Mouse (Mus musculus): ENCODE measurements around the gene Ticrr. TPM values are rescaled to one million over a fixed set of nuclear protein-coding genes. Genes with fewer than 3 reads are reported as not detected.
A peak's percentile ranks its signal among the peaks of the same experiment; 100 is the strongest.

Ticrr gene
- polyA plus RNA-seq, 1 experiment from 2014 or later, result 9.3 TPM

DNA sequence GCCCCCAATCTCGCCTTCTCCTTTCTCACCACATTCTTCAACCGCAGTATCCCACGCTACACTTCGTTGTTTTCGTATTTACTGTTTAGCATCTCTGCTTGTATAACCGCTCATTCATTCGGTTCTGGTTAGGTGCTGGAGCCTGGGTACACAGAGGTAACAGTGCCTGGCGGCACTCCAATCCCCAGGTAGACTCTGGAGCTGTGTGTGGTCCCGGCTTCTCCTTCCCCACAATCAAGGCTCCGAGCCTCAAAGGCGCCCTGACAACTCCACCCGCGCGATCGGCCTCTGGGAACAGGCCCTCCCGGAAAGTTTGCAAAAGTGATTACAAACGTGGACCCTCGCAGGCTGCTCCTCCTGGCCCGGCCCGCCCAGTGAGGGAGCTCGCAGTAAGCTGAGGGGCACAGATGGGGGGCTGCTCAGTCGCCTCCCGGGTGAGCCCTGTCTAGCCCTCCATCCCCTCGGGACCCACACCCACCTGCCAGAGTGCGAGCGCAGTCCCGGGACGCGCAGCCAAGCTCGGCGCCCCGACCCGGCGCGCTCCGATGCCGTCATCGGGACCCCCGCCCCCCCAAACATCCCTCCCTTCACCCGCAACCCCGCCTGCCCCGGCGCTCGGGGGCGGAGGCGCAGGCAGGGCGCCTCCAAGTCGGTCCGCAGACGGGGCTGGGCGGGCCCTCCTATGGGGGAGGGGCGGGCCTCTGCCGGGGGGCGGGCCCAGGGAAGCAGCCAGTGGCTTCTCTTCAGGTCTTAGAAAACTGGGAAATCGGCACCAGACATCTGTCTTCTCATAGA, 55.4 kb downstream of the Ticrr start, which contains the start of gene Kif7:
Kif7 (minus strand) TSS at position 534 of the 795 bp plus-strand sequence.
- peak; percentile 98 for ATAC-seq (ENCODE audit: low read depth)
- Histone ChIP-seq H3K27me3 (ENCODE audit: control insufficient read depth, insufficient read depth, low read depth, low read length) (peaks cover 5% of the 10 kb centered on the region; the same call in 1 of the 2 replicates), H3K4me1 (replicated peaks; ENCODE audit: control insufficient read depth, insufficient read depth, low read length) (peaks cover 4% of the 10 kb centered on the region; the same call in 1 of the 2 replicates), H3K4me3 (ENCODE audit: low read length) (peak within 1 kb of the TSS; percentile 80), H3K9ac (ENCODE audit: low read length) (peak within 1 kb of the TSS; percentile 81), H3K27ac (ENCODE audit: low read length) (no peak within 1 kb of the TSS; the same call in 1 of the 2 replicates), H3K4me2 (ENCODE audit: low read depth, low read length) (peak within 1 kb of the TSS; percentile 65), H3K36me3 (ENCODE audit: control insufficient read depth, insufficient read depth, low read length) (no peaks in the 10 kb centered on the region), H3K9me3 (ENCODE audit: control insufficient read depth, low read length) (no peaks in the 10 kb centered on the region)
- under 1% methylated on average over 39 of the region's 55 CpGs for WGBS

GRCm38 (mm10) chr7:79721386-79721977, 61.5 kb downstream of the Ticrr start:
- WGBS, result under 1% methylated on average over 48 of the region's 48 CpGs
- Histone ChIP-seq H3K27me3 (ENCODE audit: control insufficient read depth, insufficient read depth, low read depth, low read length) (peaks cover 8% of the 10 kb centered on the region; the same call in 1 of the 2 replicates), H3K4me3 (ENCODE audit: low read length) (peak overlapping the region; percentile 65), H3K27ac (ENCODE audit: low read length) (peak overlapping the region; percentile 15; the same call in 1 of the 2 replicates), H3K4me1 (replicated peaks; ENCODE audit: control insufficient read depth, insufficient read depth, low read length) (peaks cover 8% of the 10 kb centered on the region; the same call in 1 of the 2 replicates), H3K4me2 (ENCODE audit: low read depth, low read length) (peak overlapping the region; percentile 91), H3K36me3 (ENCODE audit: control insufficient read depth, insufficient read depth, low read length) (no peaks in the 10 kb centered on the region), H3K9ac (ENCODE audit: low read length) (peak overlapping the region; percentile 82), H3K9me3 (ENCODE audit: control insufficient read depth, low read length) (no peaks in the 10 kb centered on the region)
- ATAC-seq (ENCODE audit: low read depth), result peak; percentile 82

DNA sequence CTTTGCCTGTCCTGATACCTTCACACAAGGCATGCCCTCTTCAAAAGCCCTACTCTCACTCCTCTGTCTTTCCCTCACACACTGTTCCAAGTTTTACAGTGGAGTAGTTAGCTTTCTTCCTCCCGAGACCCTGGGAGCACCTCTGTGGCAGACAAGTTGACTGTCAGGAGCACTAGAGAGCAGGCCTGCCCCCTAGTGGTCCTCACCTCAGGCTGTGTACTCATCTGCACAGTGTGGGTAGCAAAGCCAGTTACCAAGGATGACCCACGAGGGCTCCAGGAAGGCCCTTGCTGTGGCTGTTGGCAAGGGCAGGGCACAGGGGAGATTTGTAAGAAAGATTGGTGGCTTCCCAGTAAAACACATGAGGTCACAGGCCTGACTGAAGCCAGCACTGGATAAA, 67.1 kb downstream of the Ticrr start:
- Histone ChIP-seq H3K27ac (ENCODE audit: low read length) (no peak overlapping the region), H3K9ac (ENCODE audit: low read length) (no peak overlapping the region), H3K4me1 (replicated peaks; ENCODE audit: control insufficient read depth, insufficient read depth, low read length) (no peaks in the 10 kb centered on the region), H3K9me3 (ENCODE audit: control insufficient read depth, low read length) (no peaks in the 10 kb centered on the region), H3K4me2 (ENCODE audit: low read depth, low read length) (no peak overlapping the region), H3K4me3 (ENCODE audit: low read length) (no peak overlapping the region), H3K36me3 (ENCODE audit: control insufficient read depth, insufficient read depth, low read length) (no peaks in the 10 kb centered on the region), H3K27me3 (ENCODE audit: control insufficient read depth, insufficient read depth, low read depth, low read length) (peaks cover 5% of the 10 kb centered on the region; the same call in 1 of the 2 replicates)
- WGBS, result 6% methylated on average over 2 of the region's 2 CpGs
- ATAC-seq (ENCODE audit: low read depth), result 0 out of 2 replicates have a peak, but pooled peaks have one; percentile 41

GRCm38 (mm10) chr7:79728219-79728618, 68.2 kb downstream of the Ticrr start:
- Histone ChIP-seq H3K9ac (ENCODE audit: low read length) (no peak overlapping the region), H3K4me1 (replicated peaks; ENCODE audit: control insufficient read depth, insufficient read depth, low read length) (no peaks in the 10 kb centered on the region), H3K9me3 (ENCODE audit: control insufficient read depth, low read length) (no peaks in the 10 kb centered on the region), H3K27ac (ENCODE audit: low read length) (no peak overlapping the region), H3K4me3 (ENCODE audit: low read length) (no peak overlapping the region), H3K27me3 (ENCODE audit: control insufficient read depth, insufficient read depth, low read depth, low read length) (no peaks in the 10 kb centered on the region), H3K36me3 (ENCODE audit: control insufficient read depth, insufficient read depth, low read length) (no peaks in the 10 kb centered on the region), H3K4me2 (ENCODE audit: low read depth, low read length) (no peak overlapping the region)
- peak; percentile 56 for ATAC-seq (ENCODE audit: low read depth)
- 31% methylated on average over 6 of the region's 6 CpGs for WGBS

DNA sequence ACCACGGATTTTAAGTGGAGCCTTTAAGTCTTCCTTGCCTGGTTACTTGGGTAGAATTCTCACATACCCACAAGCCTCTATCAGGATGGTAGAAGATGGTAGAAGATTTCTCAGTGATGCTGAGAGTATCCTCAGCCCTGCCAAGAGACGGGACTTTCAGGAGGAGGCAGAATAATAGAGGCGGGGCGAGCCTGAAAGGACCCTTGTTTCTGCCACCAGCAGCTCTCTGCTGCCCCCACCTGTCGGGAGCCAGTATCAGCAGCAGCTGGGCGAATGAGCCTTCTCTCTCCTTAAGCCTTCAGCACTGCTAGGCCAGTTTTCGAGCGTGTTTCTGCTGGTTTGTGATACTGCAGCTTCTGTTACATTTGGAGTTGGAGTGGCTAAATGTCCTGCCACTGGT, 69.2 kb downstream of the Ticrr start:
- no peak overlapping the region for H3K4me3 ChIP-seq (ENCODE audit: low read length)
- no peak overlapping the region for H3K9ac ChIP-seq (ENCODE audit: low read length)
- no peaks in the 10 kb centered on the region for H3K36me3 ChIP-seq (ENCODE audit: control insufficient read depth, insufficient read depth, low read length)
- no peak overlapping the region for H3K27ac ChIP-seq (ENCODE audit: low read length)
- H3K4me2 ChIP-seq (ENCODE audit: low read depth, low read length), result no peak overlapping the region
- no peaks in the 10 kb centered on the region for H3K27me3 ChIP-seq (ENCODE audit: control insufficient read depth, insufficient read depth, low read depth, low read length)
- peak; percentile 41; the same call in 1 of the 2 replicates for ATAC-seq (ENCODE audit: low read depth)
- no peaks in the 10 kb centered on the region for H3K9me3 ChIP-seq (ENCODE audit: control insufficient read depth, low read length)
- WGBS, result 5% methylated on average over 8 of the region's 8 CpGs
- H3K4me1 ChIP-seq (replicated peaks; ENCODE audit: control insufficient read depth, insufficient read depth, low read length), result no peaks in the 10 kb centered on the region

GRCm38 (mm10) chr7:79729743-79730370, 69.9 kb downstream of the Ticrr start:
- Histone ChIP-seq H3K4me2 (ENCODE audit: low read depth, low read length) (no peak overlapping the region), H3K9ac (ENCODE audit: low read length) (no peak overlapping the region), H3K27me3 (ENCODE audit: control insufficient read depth, insufficient read depth, low read depth, low read length) (no peaks in the 10 kb centered on the region), H3K4me3 (ENCODE audit: low read length) (no peak overlapping the region), H3K4me1 (replicated peaks; ENCODE audit: control insufficient read depth, insufficient read depth, low read length) (no peaks in the 10 kb centered on the region), H3K36me3 (ENCODE audit: control insufficient read depth, insufficient read depth, low read length) (no peaks in the 10 kb centered on the region), H3K27ac (ENCODE audit: low read length) (no peak overlapping the region), H3K9me3 (ENCODE audit: control insufficient read depth, low read length) (no peaks in the 10 kb centered on the region)
- no peak for ATAC-seq (ENCODE audit: low read depth)
- 50% methylated on average over 11 of the region's 11 CpGs for WGBS

DNA sequence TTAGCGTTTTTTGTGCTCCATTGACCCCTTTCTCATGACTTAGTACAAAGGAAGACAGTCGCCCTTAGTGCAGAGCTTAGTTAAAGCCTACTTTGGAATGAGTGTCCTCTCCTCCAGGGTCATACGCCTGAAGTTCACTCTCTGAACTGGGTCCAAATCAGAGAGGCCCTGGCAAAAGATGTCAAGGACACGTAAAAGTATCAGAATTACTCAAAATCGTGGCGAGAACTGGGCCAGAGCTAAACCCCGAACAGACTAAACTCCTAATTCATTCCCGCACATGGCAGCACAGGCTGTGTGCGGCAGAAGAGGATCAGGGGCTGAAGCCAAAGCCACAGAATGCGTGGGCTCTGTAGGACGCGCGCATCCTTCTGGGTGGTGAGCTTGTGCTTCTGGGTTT, 71.4 kb downstream of the Ticrr start:
- H3K9me3 ChIP-seq (ENCODE audit: control insufficient read depth, low read length), result no peaks in the 10 kb centered on the region
- ATAC-seq (ENCODE audit: low read depth), result no peak
- no peaks in the 10 kb centered on the region for H3K4me1 ChIP-seq (replicated peaks; ENCODE audit: control insufficient read depth, insufficient read depth, low read length)
- no peaks in the 10 kb centered on the region for H3K36me3 ChIP-seq (ENCODE audit: control insufficient read depth, insufficient read depth, low read length)
- no peak overlapping the region for H3K9ac ChIP-seq (ENCODE audit: low read length)
- H3K4me2 ChIP-seq (ENCODE audit: low read depth, low read length), result no peak overlapping the region
- no peak overlapping the region for H3K27ac ChIP-seq (ENCODE audit: low read length)
- no peaks in the 10 kb centered on the region for H3K27me3 ChIP-seq (ENCODE audit: control insufficient read depth, insufficient read depth, low read depth, low read length)
- no peak overlapping the region for H3K4me3 ChIP-seq (ENCODE audit: low read length)
- 78% methylated on average over 13 of the region's 13 CpGs for WGBS

- H3K9me3 ChIP-seq (ENCODE audit: control insufficient read depth, low read length), result no peaks in the 10 kb centered on the region
- H3K9ac ChIP-seq (ENCODE audit: low read length), result no peak within 1 kb of the TSS
- no peaks in the 10 kb centered on the region for H3K27me3 ChIP-seq (ENCODE audit: control insufficient read depth, insufficient read depth, low read depth, low read length)
- H3K36me3 ChIP-seq (ENCODE audit: control insufficient read depth, insufficient read depth, low read length), result no peaks in the 10 kb centered on the region
- no peak within 1 kb of the TSS for H3K27ac ChIP-seq (ENCODE audit: low read length)
- ATAC-seq (ENCODE audit: low read depth), result no peak
- H3K4me2 ChIP-seq (ENCODE audit: low read depth, low read length), result no peak within 1 kb of the TSS
- H3K4me3 ChIP-seq (ENCODE audit: low read length), result no peak within 1 kb of the TSS
- no peaks in the 10 kb centered on the region for H3K4me1 ChIP-seq (replicated peaks; ENCODE audit: control insufficient read depth, insufficient read depth, low read length)
- 50% methylated on average over 4 of the region's 4 CpGs for WGBS
Measured at GRCm38 (mm10) chr7:79732622-79733021, 72.6 kb downstream of the Ticrr start, which contains the start of gene Plin1. Plin1 (minus strand) TSS chr7:79732903.

DNA sequence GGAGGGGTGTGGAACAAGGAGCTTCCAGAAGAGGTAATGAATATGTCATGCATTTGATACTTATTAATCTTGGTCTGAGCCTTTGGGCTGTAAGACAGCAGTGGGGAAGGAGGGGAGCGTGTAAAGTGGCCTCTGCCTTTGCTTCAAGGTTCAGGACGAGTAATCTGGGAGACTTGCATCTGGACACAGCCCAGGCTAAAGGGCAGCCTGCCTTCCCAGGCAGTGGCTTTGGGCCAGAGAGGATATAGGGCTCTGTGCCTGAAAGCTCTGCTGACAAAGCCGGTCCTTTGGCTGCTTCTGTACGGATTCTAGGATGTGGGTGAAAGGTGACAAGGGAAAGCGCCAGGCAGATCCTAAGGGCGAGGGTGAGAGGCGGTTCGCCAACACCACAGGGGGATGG, 74.6 kb downstream of the Ticrr start:
- no peak overlapping the region for H3K4me3 ChIP-seq (ENCODE audit: low read length)
- H3K36me3 ChIP-seq (ENCODE audit: control insufficient read depth, insufficient read depth, low read length), result no peaks in the 10 kb centered on the region
- H3K9ac ChIP-seq (ENCODE audit: low read length), result no peak overlapping the region
- H3K27me3 ChIP-seq (ENCODE audit: control insufficient read depth, insufficient read depth, low read depth, low read length), result no peaks in the 10 kb centered on the region
- H3K4me1 ChIP-seq (replicated peaks; ENCODE audit: control insufficient read depth, insufficient read depth, low read length), result no peaks in the 10 kb centered on the region
- no peak for ATAC-seq (ENCODE audit: low read depth)
- H3K27ac ChIP-seq (ENCODE audit: low read length), result no peak overlapping the region
- no peaks in the 10 kb centered on the region for H3K9me3 ChIP-seq (ENCODE audit: control insufficient read depth, low read length)
- 57% methylated on average over 8 of the region's 8 CpGs for WGBS
- H3K4me2 ChIP-seq (ENCODE audit: low read depth, low read length), result no peak overlapping the region
